Mouse (Mus musculus): ENCODE results near the gene Nfkbid. TPM values are rescaled to one million over a fixed set of nuclear protein-coding genes. Genes with fewer than 3 reads are reported as not detected.
A peak's percentile ranks its signal among the peaks of the same experiment; 100 is the strongest.

The Nfkbid gene
- polyA plus RNA-seq, 1 experiment from 2014 or later: 2.7 TPM

GRCm38 (mm10) chr7:30431793-30432192 is 10.3 kb downstream of the Nfkbid start:
- WGBS: 17% methylated on average over 3 of the region's 3 CpGs
- H3K4me3 ChIP-seq (replicated peaks): no peak overlapping the region
- H3K4me1 ChIP-seq: 0 out of 2 replicates have a peak, but pooled peaks cover 4% of the 10 kb centered on the region
- H3K9me3 ChIP-seq (replicated peaks): no peaks in the 10 kb centered on the region
- no peak overlapping the region for H3K27ac ChIP-seq (replicated peaks)
- no peak overlapping the region for H3K9ac ChIP-seq (replicated peaks)
- peak; percentile 61; the same call in 1 of the 2 replicates for ATAC-seq (ENCODE audit: low FRiP score)
- H3K27me3 ChIP-seq (replicated peaks): no peaks in the 10 kb centered on the region
- H3K4me2 ChIP-seq: no peak overlapping the region
- peaks cover 19% of the 10 kb centered on the region for H3K36me3 ChIP-seq

- WGBS: 8% methylated on average over 10 of the region's 10 CpGs
- ATAC-seq (ENCODE audit: low FRiP score): no peak
- H3K27me3 ChIP-seq (replicated peaks): no peaks in the 10 kb centered on the region
Observed at GRCm38 (mm10) chr7:30434238-30434637, 12.7 kb downstream of the Nfkbid start.

GRCm38 (mm10) chr7:30434701-30435100 is 13.2 kb downstream of the Nfkbid start:
- WGBS: 69% methylated on average over 10 of the region's 10 CpGs
- Histone ChIP-seq H3K4me1 (0 out of 2 replicates have a peak, but pooled peaks cover 4% of the 10 kb centered on the region), H3K27ac (replicated peaks) (no peak overlapping the region), H3K36me3 (peaks cover 41% of the 10 kb centered on the region), H3K9ac (replicated peaks) (no peak overlapping the region), H3K4me2 (no peak overlapping the region), H3K9me3 (replicated peaks) (no peaks in the 10 kb centered on the region), H3K4me3 (replicated peaks) (no peak overlapping the region), H3K27me3 (replicated peaks) (no peaks in the 10 kb centered on the region)
- no peak for ATAC-seq (ENCODE audit: low FRiP score)

More at GRCm38 (mm10) chr7:30434238-30434637, 12.7 kb downstream of the Nfkbid start:
- no peak overlapping the region for H3K4me2 ChIP-seq
- H3K36me3 ChIP-seq: peaks cover 37% of the 10 kb centered on the region
- no peak overlapping the region for H3K9ac ChIP-seq (replicated peaks)
- no peak overlapping the region for H3K27ac ChIP-seq (replicated peaks)
- no peaks in the 10 kb centered on the region for H3K9me3 ChIP-seq (replicated peaks)
- H3K4me3 ChIP-seq (replicated peaks): no peak overlapping the region
- H3K4me1 ChIP-seq: 0 out of 2 replicates have a peak, but pooled peaks cover 4% of the 10 kb centered on the region

- no peaks in the 10 kb centered on the region for H3K9me3 ChIP-seq (replicated peaks)
- H3K4me2 ChIP-seq: no peak overlapping the region
- H3K9ac ChIP-seq (replicated peaks): no peak overlapping the region
- 46% methylated on average over 9 of the region's 9 CpGs for WGBS
- no peak overlapping the region for H3K27ac ChIP-seq (replicated peaks)
- H3K4me3 ChIP-seq (replicated peaks): no peak overlapping the region
- H3K4me1 ChIP-seq: 0 out of 2 replicates have a peak, but pooled peaks cover 4% of the 10 kb centered on the region
- no peaks in the 10 kb centered on the region for H3K27me3 ChIP-seq (replicated peaks)
- ATAC-seq (ENCODE audit: low FRiP score): no peak
- peaks cover 46% of the 10 kb centered on the region for H3K36me3 ChIP-seq
Observed at GRCm38 (mm10) chr7:30435156-30435555, 13.6 kb downstream of the Nfkbid start.

- Histone ChIP-seq H3K4me2 (no peak overlapping the region), H3K9me3 (replicated peaks) (no peaks in the 10 kb centered on the region), H3K4me1 (peaks cover 3% of the 10 kb centered on the region; the same call in 1 of the 2 replicates), H3K4me3 (replicated peaks) (no peak overlapping the region), H3K27me3 (replicated peaks) (no peaks in the 10 kb centered on the region), H3K36me3 (peaks cover 60% of the 10 kb centered on the region), H3K9ac (replicated peaks) (no peak overlapping the region), H3K27ac (replicated peaks) (no peak overlapping the region)
- no peak for ATAC-seq (ENCODE audit: low FRiP score)
- WGBS: 21% methylated on average over 10 of the region's 10 CpGs
Observed at GRCm38 (mm10) chr7:30436879-30437278, 15.3 kb downstream of the Nfkbid start.

GRCm38 (mm10) chr7:30439734-30440133 is 18.2 kb downstream of the Nfkbid start:
- Histone ChIP-seq H3K9me3 (replicated peaks) (no peaks in the 10 kb centered on the region), H3K9ac (replicated peaks) (no peak overlapping the region), H3K27ac (replicated peaks) (no peak overlapping the region), H3K4me2 (no peak overlapping the region), H3K4me3 (replicated peaks) (no peak overlapping the region), H3K27me3 (replicated peaks) (no peaks in the 10 kb centered on the region), H3K4me1 (peaks cover 31% of the 10 kb centered on the region), H3K36me3 (peaks cover 74% of the 10 kb centered on the region)
- ATAC-seq (ENCODE audit: low FRiP score): no peak
- 83% methylated on average over 13 of the region's 13 CpGs for WGBS

- peaks cover 65% of the 10 kb centered on the region for H3K36me3 ChIP-seq
- H3K4me3 ChIP-seq (replicated peaks): no peak overlapping the region
- H3K9me3 ChIP-seq (replicated peaks): no peaks in the 10 kb centered on the region
- H3K4me1 ChIP-seq: peaks cover 32% of the 10 kb centered on the region
- no peak overlapping the region for H3K27ac ChIP-seq (replicated peaks)
- ATAC-seq (ENCODE audit: low FRiP score): no peak
- H3K27me3 ChIP-seq (replicated peaks): no peaks in the 10 kb centered on the region
- H3K9ac ChIP-seq (replicated peaks): no peak overlapping the region
- 14% methylated on average over 5 of the region's 5 CpGs for WGBS
- no peak overlapping the region for H3K4me2 ChIP-seq
Observed at GRCm38 (mm10) chr7:30440697-30441096, 19.2 kb downstream of the Nfkbid start.

- Histone ChIP-seq H3K9me3 (replicated peaks) (no peaks in the 10 kb centered on the region), H3K36me3 (peaks cover 42% of the 10 kb centered on the region), H3K4me3 (replicated peaks) (peak overlapping the region; percentile 83), H3K4me2 (peak overlapping the region; percentile 84), H3K27me3 (replicated peaks) (no peaks in the 10 kb centered on the region), H3K4me1 (peaks cover 43% of the 10 kb centered on the region), H3K9ac (replicated peaks) (peak overlapping the region; percentile 97), H3K27ac (replicated peaks) (no peak overlapping the region; the same call in 1 of the 2 replicates)
- no peak for ATAC-seq (ENCODE audit: low FRiP score)
- 16% methylated on average over 9 of the region's 9 CpGs for WGBS
Observed at GRCm38 (mm10) chr7:30443696-30444095, 22.2 kb downstream of the Nfkbid start.

GRCm38 (mm10) chr7:30444154-30444970 is 22.8 kb downstream of the Nfkbid start:
- peaks cover 43% of the 10 kb centered on the region for H3K4me1 ChIP-seq

GRCm38 (mm10) chr7:30444971-30445751 is 23.6 kb downstream of the Nfkbid start, which contains the start of gene Aplp1:
Aplp1 (minus strand) TSS chr7:30445535.
- Histone ChIP-seq H3K9ac (replicated peaks) (peak within 1 kb of the TSS; percentile 97), H3K4me1 (peaks cover 43% of the 10 kb centered on the region), H3K4me2 (peak within 1 kb of the TSS; percentile 84), H3K27me3 (replicated peaks) (no peaks in the 10 kb centered on the region), H3K9me3 (replicated peaks) (no peaks in the 10 kb centered on the region), H3K36me3 (peaks cover 28% of the 10 kb centered on the region), H3K27ac (replicated peaks) (peak within 1 kb of the TSS; percentile 97), H3K4me3 (replicated peaks) (peak within 1 kb of the TSS; percentile 83)
- under 1% methylated on average over 57 of the region's 72 CpGs for WGBS
- peak; percentile 87 for ATAC-seq (ENCODE audit: low FRiP score)

More at GRCm38 (mm10) chr7:30444154-30444970, 22.8 kb downstream of the Nfkbid start:
- peak; percentile 65 for ATAC-seq (ENCODE audit: low FRiP score)
- under 1% methylated on average over 38 of the region's 38 CpGs for WGBS
- Histone ChIP-seq H3K4me2 (peak overlapping the region; percentile 84), H3K9me3 (replicated peaks) (no peaks in the 10 kb centered on the region), H3K4me3 (replicated peaks) (peak overlapping the region; percentile 83), H3K36me3 (peaks cover 35% of the 10 kb centered on the region), H3K27ac (replicated peaks) (peak overlapping the region; percentile 97), H3K9ac (replicated peaks) (peak overlapping the region; percentile 97), H3K27me3 (replicated peaks) (no peaks in the 10 kb centered on the region)

GRCm38 (mm10) chr7:30450241-30450640 is 28.7 kb downstream of the Nfkbid start:
- Histone ChIP-seq H3K4me3 (replicated peaks) (no peak overlapping the region), H3K36me3 (no peaks in the 10 kb centered on the region), H3K4me2 (no peak overlapping the region), H3K4me1 (peaks cover 21% of the 10 kb centered on the region), H3K9me3 (replicated peaks) (no peaks in the 10 kb centered on the region), H3K9ac (replicated peaks) (no peak overlapping the region), H3K27ac (replicated peaks) (no peak overlapping the region), H3K27me3 (replicated peaks) (peaks cover 30% of the 10 kb centered on the region)
- ATAC-seq (ENCODE audit: low FRiP score): no peak
- 84% methylated on average over 7 of the region's 7 CpGs for WGBS
